Mouse (Mus musculus) neural tube, embryonic 15.5 days (tissue): ENCODE results near the gene Tpx2. TPM values are rescaled to one million over a fixed set of nuclear protein-coding genes. Genes with fewer than 3 reads are reported as not detected.

Experiments used
- ATAC-seq: fragments of 200-750 bp; cut with Nextera tagmentation; 2 replicates; pipeline ENCODE4 v1.8.0; 2017; ENCODE audit warnings: mild to moderate bottlenecking, moderate TSS enrichment, moderate library complexity; ENCODE audit not compliant: low FRiP score
- H3K27ac ChIP-seq: fragments of 300-500 bp; sonication (generic); replicated peaks from 2 replicates; pipeline ENCODE4 v1.5.1; 2015; ENCODE audit warnings: mild to moderate bottlenecking, inconsistent platforms
- H3K27me3 ChIP-seq: fragments of 300-500 bp; sonication (generic); replicated peaks from 2 replicates; pipeline ENCODE4 v1.6.1; 2015; ENCODE audit warnings: inconsistent platforms
- H3K36me3 ChIP-seq: fragments of 300-500 bp; sonication (generic); 2 replicates; pipeline ENCODE4 v1.6.1; 2015; ENCODE audit warnings: inconsistent platforms
- H3K4me1 ChIP-seq: fragments of 300-500 bp; sonication (generic); 2 replicates; pipeline ENCODE4 v1.6.1; 2015; ENCODE audit warnings: inconsistent platforms
- H3K4me2 ChIP-seq: fragments of 300-500 bp; sonication (generic); 2 replicates; pipeline ENCODE4 v1.6.1; 2015; ENCODE audit warnings: inconsistent platforms, mild to moderate bottlenecking, moderate library complexity
- H3K4me3 ChIP-seq: fragments of 300-500 bp; sonication (generic); replicated peaks from 2 replicates; pipeline ENCODE4 v1.5.1; 2015; ENCODE audit warnings: mild to moderate bottlenecking, inconsistent platforms
- H3K9ac ChIP-seq: fragments of 300-500 bp; sonication (generic); replicated peaks from 2 replicates; pipeline ENCODE4 v1.6.1; 2015; ENCODE audit warnings: mild to moderate bottlenecking, inconsistent platforms
- H3K9me3 ChIP-seq: fragments of 300-500 bp; sonication (generic); replicated peaks from 2 replicates; pipeline ENCODE4 v1.6.1; 2016; ENCODE audit warnings: inconsistent platforms
- WGBS: fragments of 180-500 bp; shearing (Covaris S2); methylation state at CpG from one replicate; pipeline ENCODE4 v1.1.7; 2015; ENCODE audit warnings: mixed read lengths; 5-methylcytosine and 5-hydroxymethylcytosine counted together
- polyA plus RNA-seq: library from polyadenylated mRNA; unstranded; fragments of >200 nt; fragmentation: Nextera tagmentation; extraction: Ambion mirVana; gene quantifications from 2 replicates; pipeline ENCODE4 v1.2.1, GENCODE M21; 2015

Gene Tpx2
- polyA plus RNA-seq, 1 experiment from 2014 or later, result 11.1 TPM

GRCm38 (mm10) chr2:152907114-152907943 is 59.6 kb downstream of the Tpx2 start:
- no peak for ATAC-seq
- Histone ChIP-seq H3K27me3 (peaks cover 25% of the 10 kb centered on the region), H3K4me1 (peaks cover 4% of the 10 kb centered on the region), H3K27ac (no peak overlapping the region), H3K9ac (no peak overlapping the region), H3K4me2 (no peak overlapping the region), H3K4me3 (no peak overlapping the region), H3K36me3 (no peaks in the 10 kb centered on the region), H3K9me3 (no peaks in the 10 kb centered on the region)
- WGBS, result 51% methylated on average over 14 of the region's 14 CpGs

GRCm38 (mm10) chr2:152909848-152910247 is 62.1 kb downstream of the Tpx2 start:
- H3K9ac ChIP-seq, result no peak overlapping the region
- no peak for ATAC-seq
- no peak overlapping the region for H3K4me3 ChIP-seq
- H3K36me3 ChIP-seq, result no peaks in the 10 kb centered on the region
- H3K27ac ChIP-seq, result no peak overlapping the region
- WGBS, result 83% methylated on average over 6 of the region's 6 CpGs
- peaks cover 14% of the 10 kb centered on the region for H3K4me1 ChIP-seq
- no peaks in the 10 kb centered on the region for H3K9me3 ChIP-seq
- no peak overlapping the region for H3K4me2 ChIP-seq
- peaks cover 41% of the 10 kb centered on the region for H3K27me3 ChIP-seq

DNA sequence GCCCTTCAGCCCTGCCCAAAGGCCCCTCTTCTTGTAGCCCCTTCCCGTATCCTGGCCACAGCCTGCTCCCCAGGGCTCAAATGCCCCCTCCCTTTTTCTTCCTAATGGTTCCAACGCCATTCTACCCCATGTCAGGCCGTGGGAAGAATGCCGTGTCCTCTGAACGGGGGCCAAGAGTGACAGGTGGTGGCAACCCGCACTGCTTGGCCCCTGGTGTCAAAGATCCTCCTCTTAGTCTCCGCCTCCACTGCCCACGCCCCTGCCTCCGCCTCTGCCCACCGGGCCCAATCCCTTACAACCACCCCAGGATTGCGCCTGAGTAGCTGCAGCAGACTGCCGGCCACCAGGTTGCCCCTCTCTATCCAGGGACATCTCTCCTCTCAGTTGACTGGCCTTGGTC is 63.3 kb downstream of the Tpx2 start, which contains the start of gene Mylk2:
TSS of gene Mylk2 (plus strand) at position 322 of the 400 bp plus-strand sequence.
- H3K9ac ChIP-seq, result no peak within 1 kb of the TSS
- peaks cover 47% of the 10 kb centered on the region for H3K27me3 ChIP-seq
- 21% methylated on average over 12 of the region's 12 CpGs for WGBS
- ATAC-seq, result no peak
- no peak within 1 kb of the TSS for H3K27ac ChIP-seq
- H3K4me3 ChIP-seq, result no peak within 1 kb of the TSS
- no peaks in the 10 kb centered on the region for H3K9me3 ChIP-seq
- H3K36me3 ChIP-seq, result no peaks in the 10 kb centered on the region
- H3K4me2 ChIP-seq, result no peak within 1 kb of the TSS
- H3K4me1 ChIP-seq, result peaks cover 15% of the 10 kb centered on the region

DNA sequence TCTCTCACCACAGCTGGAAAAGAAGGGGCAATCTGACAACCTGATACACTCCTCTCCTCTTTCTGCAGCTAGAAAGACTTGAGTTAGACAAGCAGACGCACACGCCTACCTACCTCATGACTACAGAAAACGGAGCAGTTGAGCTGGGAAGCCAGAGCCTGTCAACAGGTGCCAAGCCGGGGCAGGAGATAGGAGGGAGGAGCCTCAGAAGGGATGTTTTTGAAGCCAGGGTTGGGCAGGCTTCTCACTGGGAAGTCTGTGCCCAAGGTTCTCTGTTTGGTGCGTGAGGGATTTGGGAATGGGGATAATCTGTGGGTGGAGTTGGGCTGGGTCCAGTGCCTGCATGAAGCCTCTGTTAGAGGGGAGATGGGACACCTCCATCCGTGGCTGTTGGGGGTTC is 63.7 kb downstream of the Tpx2 start:
- H3K4me3 ChIP-seq, result no peak overlapping the region
- H3K4me1 ChIP-seq, result peaks cover 14% of the 10 kb centered on the region
- H3K36me3 ChIP-seq, result no peaks in the 10 kb centered on the region
- H3K27me3 ChIP-seq, result peaks cover 50% of the 10 kb centered on the region
- H3K4me2 ChIP-seq, result no peak overlapping the region
- no peak overlapping the region for H3K27ac ChIP-seq
- no peak overlapping the region for H3K9ac ChIP-seq
- 41% methylated on average over 6 of the region's 6 CpGs for WGBS
- no peaks in the 10 kb centered on the region for H3K9me3 ChIP-seq
- ATAC-seq, result no peak

DNA sequence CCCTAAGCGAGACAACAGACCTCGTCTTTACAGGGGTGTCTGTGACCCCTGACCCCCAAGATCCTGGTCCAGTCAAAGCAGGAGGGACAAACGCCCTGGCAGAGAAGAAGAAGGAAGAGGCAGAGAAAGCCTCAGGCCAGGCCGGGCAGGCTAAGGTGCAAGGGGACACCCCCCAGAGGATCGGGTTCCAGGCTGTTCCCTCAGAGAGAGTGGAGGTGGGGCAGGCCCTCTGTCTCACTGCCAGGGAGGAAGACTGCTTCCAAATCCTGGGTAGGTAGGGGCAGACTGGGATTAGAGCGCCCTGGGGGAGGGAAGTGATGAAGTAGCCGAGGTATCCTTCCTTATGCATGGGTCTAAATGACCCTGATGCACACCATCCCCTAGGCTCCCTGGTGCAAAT is 65.7 kb downstream of the Tpx2 start:
- Histone ChIP-seq H3K27ac (no peak overlapping the region), H3K27me3 (peaks cover 58% of the 10 kb centered on the region), H3K9me3 (no peaks in the 10 kb centered on the region), H3K4me1 (peaks cover 11% of the 10 kb centered on the region), H3K9ac (no peak overlapping the region), H3K4me2 (no peak overlapping the region), H3K4me3 (no peak overlapping the region), H3K36me3 (no peaks in the 10 kb centered on the region)
- WGBS, result 43% methylated on average over 7 of the region's 7 CpGs
- no peak for ATAC-seq

DNA sequence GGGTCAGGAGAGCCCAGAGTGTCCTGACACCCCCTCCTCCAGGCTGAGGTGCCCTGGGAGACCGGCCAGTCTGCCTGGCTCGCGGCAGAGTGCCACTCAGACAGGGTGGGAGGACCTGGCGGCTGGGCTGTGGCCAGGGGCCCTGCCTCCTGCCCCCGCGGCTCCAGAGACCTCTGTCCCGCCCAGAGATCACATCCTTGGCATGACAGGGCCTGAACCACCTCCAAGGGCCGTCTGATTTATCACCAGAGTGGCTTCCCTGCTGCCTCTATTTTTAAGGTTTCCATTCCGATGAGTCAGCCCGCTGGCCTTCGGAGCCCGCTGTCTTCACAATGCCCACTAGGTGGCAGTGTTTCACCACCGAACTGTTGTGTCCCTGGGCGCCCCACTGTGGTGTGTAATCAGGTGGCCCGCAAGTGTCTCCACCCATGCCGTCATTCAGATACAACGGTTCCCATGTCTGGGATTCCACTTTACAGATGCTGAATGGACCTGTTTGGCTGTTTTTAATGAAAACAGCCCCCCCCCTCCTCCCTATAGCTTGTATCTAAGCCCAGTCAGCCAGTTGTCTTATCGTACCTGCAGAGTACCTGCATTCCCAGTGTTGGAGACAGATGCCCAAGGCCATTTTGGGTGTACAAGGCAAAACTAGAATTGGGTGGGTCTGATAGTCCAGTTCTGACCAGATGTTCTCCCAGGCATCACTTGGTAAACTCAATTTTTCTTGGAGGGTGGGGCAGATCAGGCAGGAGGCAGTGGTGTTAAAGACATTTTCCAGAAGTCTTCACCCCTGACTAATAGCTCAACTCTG is 66.8 kb downstream of the Tpx2 start:
- peak overlapping the region; percentile 63 for H3K4me2 ChIP-seq
- 3% methylated on average over 18 of the region's 18 CpGs for WGBS
- H3K27ac ChIP-seq, result no peak overlapping the region
- H3K27me3 ChIP-seq, result peaks cover 58% of the 10 kb centered on the region
- peak overlapping the region; percentile 30; the same call in 1 of the 2 replicates for H3K9ac ChIP-seq
- peaks cover 11% of the 10 kb centered on the region for H3K4me1 ChIP-seq
- no peaks in the 10 kb centered on the region for H3K36me3 ChIP-seq
- peak; percentile 85 for ATAC-seq
- H3K9me3 ChIP-seq, result no peaks in the 10 kb centered on the region
- H3K4me3 ChIP-seq, result peak overlapping the region; percentile 29

- no peaks in the 10 kb centered on the region for H3K36me3 ChIP-seq
- no peak overlapping the region for H3K4me3 ChIP-seq
- H3K27me3 ChIP-seq, result peaks cover 51% of the 10 kb centered on the region
- H3K4me2 ChIP-seq, result no peak overlapping the region
- 70% methylated on average over 4 of the region's 4 CpGs for WGBS
- no peak overlapping the region for H3K9ac ChIP-seq
- no peak overlapping the region for H3K27ac ChIP-seq
- H3K4me1 ChIP-seq, result peaks cover 11% of the 10 kb centered on the region
- ATAC-seq, result no peak
- no peaks in the 10 kb centered on the region for H3K9me3 ChIP-seq
Measured at GRCm38 (mm10) chr2:152915453-152915852, 67.7 kb downstream of the Tpx2 start.

GRCm38 (mm10) chr2:152916111-152916510 is 68.3 kb downstream of the Tpx2 start:
- no peaks in the 10 kb centered on the region for H3K36me3 ChIP-seq
- H3K9me3 ChIP-seq, result no peaks in the 10 kb centered on the region
- H3K4me1 ChIP-seq, result peaks cover 11% of the 10 kb centered on the region
- H3K27me3 ChIP-seq, result peaks cover 44% of the 10 kb centered on the region
- no peak for ATAC-seq
- WGBS, result 56% methylated on average over 5 of the region's 5 CpGs
- H3K4me3 ChIP-seq, result no peak overlapping the region
- no peak overlapping the region for H3K27ac ChIP-seq
- H3K4me2 ChIP-seq, result no peak overlapping the region
- H3K9ac ChIP-seq, result no peak overlapping the region

DNA sequence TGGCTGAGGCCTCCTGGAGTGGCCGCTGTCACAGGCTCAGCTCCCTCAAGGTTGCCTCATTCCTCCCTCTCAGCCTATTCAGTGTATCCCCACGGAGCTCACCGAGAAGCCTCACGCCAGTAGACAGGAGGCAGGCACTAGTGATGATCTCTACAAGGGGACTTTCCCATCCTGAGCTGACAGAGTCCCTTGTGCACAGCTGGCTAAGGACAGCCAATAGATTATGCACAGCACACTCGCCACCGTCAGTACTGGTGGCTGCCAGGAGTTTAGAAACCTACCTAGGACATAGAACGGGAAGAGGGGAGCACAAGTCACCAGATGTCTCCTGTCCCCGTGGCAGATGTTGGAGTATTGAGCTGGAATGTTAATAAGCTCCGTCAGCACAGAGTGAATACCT is 69.9 kb downstream of the Tpx2 start:
- H3K36me3 ChIP-seq, result no peaks in the 10 kb centered on the region
- H3K9me3 ChIP-seq, result no peaks in the 10 kb centered on the region
- WGBS, result 52% methylated on average over 9 of the region's 9 CpGs
- H3K4me2 ChIP-seq, result no peak overlapping the region
- no peak overlapping the region for H3K4me3 ChIP-seq
- H3K27ac ChIP-seq, result no peak overlapping the region
- H3K27me3 ChIP-seq, result peaks cover 30% of the 10 kb centered on the region
- no peak for ATAC-seq
- H3K4me1 ChIP-seq, result peaks cover 11% of the 10 kb centered on the region
- H3K9ac ChIP-seq, result no peak overlapping the region

DNA sequence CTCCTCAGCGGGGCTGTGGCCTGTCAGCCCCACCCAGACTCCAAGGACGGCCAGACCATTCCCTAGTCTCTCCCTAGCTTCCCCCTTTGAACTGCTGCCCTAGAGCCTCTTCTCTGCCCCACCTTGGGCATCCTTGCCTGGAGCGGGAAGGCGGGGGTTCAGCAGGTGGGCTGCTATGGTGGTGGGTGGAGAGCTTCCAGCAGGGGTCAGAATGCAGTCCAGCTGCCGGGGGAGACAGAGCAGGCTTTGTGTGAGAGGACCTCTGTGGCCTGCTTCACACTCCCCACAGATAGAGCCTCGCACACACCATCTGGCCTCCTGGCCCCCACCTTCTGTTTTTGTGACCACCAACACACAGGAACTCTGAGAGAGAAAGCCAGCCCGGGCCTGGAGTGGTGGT is 74.6 kb downstream of the Tpx2 start:
- H3K4me3 ChIP-seq, result no peak overlapping the region
- 0 out of 2 replicates have a peak, but pooled peaks cover 3% of the 10 kb centered on the region for H3K27me3 ChIP-seq
- no peak overlapping the region for H3K4me2 ChIP-seq
- no peaks in the 10 kb centered on the region for H3K9me3 ChIP-seq
- H3K27ac ChIP-seq, result no peak overlapping the region
- H3K4me1 ChIP-seq, result no peaks in the 10 kb centered on the region
- H3K9ac ChIP-seq, result no peak overlapping the region
- no peaks in the 10 kb centered on the region for H3K36me3 ChIP-seq
- WGBS, result 41% methylated on average over 7 of the region's 7 CpGs
- ATAC-seq, result no peak

GRCm38 (mm10) chr2:152923621-152924020 is 75.9 kb downstream of the Tpx2 start:
- Histone ChIP-seq H3K4me3 (no peak overlapping the region), H3K36me3 (no peaks in the 10 kb centered on the region), H3K27ac (no peak overlapping the region), H3K27me3 (no peaks in the 10 kb centered on the region), H3K4me1 (no peaks in the 10 kb centered on the region), H3K9me3 (no peaks in the 10 kb centered on the region), H3K9ac (no peak overlapping the region), H3K4me2 (no peak overlapping the region)
- no peak for ATAC-seq
- 81% methylated on average over 3 of the region's 3 CpGs for WGBS

DNA sequence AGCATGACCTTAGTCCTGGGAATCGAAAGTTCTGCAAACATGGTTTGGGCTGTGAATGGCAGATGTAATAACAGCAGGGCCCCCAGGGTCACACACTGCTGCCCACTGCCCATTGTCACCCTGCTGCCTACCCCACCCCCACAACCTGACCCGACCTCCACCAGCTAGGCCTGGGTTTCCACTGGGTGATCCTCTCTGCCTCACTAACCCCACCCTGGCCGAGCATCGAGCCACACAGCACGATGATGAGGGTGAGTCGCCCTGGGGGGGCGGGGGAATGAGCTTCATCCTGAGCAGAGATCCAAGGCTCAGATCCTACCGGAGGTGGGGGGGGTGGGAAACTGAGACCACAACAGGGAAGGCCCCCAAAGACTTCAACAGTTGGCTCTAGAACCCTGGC is 76.4 kb downstream of the Tpx2 start:
- Histone ChIP-seq H3K27me3 (no peaks in the 10 kb centered on the region), H3K9ac (no peak overlapping the region), H3K4me3 (no peak overlapping the region), H3K4me1 (no peaks in the 10 kb centered on the region), H3K4me2 (no peak overlapping the region), H3K36me3 (no peaks in the 10 kb centered on the region), H3K27ac (no peak overlapping the region), H3K9me3 (no peaks in the 10 kb centered on the region)
- WGBS, result 63% methylated on average over 8 of the region's 8 CpGs
- ATAC-seq, result no peak
